Comparison of ENCODE assay signal across 7 mouse cellular contexts in genomic region chr6:87992733-87993132, GRCm38 (mm10). TPM values are rescaled to one million over a fixed set of nuclear protein-coding genes. Genes with fewer than 3 reads are reported as not detected.
DNase-seq lines count a peak whose midpoint lies in the region; ATAC-seq and TF ChIP-seq lines count a peak whose summit lies in the region.

No protein-coding gene starts in this region.

- no peak for TF ChIP-seq CTCF in testis, adult 2 months (IDR thresholded peaks at IDR 0.05; ENCODE audit: control insufficient read depth, insufficient read depth, insufficient replicate concordance, low read depth, low read length)

- H3K27me3 ChIP-seq in testis, adult 2 months (ENCODE audit: control insufficient read depth, insufficient read depth, low read length) = no peaks in the 10 kb centered on the region
- peaks cover 8% of the 10 kb centered on the region for H3K27me3 ChIP-seq in liver, embryonic 12.5 days (replicated peaks)

- H3K4me3 ChIP-seq in testis, adult 2 months (ENCODE audit: control insufficient read depth, low read depth, low read length) = peak overlapping the region; percentile 99
- no peak overlapping the region for H3K4me3 ChIP-seq in liver, embryonic 12.5 days

- H3K9me3 ChIP-seq in liver, embryonic 12.5 days (replicated peaks) = no peaks in the 10 kb centered on the region

- peak overlapping the region; percentile 100 for H3K27ac ChIP-seq in testis, adult 2 months (ENCODE audit: control insufficient read depth, insufficient read depth, low read depth, low read length)
- peak overlapping the region; percentile 57; the same call in 1 of the 2 replicates for H3K27ac ChIP-seq in liver, embryonic 12.5 days

- H3K4me1 ChIP-seq in testis, adult 2 months (ENCODE audit: control insufficient read depth, insufficient read depth, low read length) = peaks cover 31% of the 10 kb centered on the region
- H3K4me1 ChIP-seq in liver, embryonic 12.5 days = peaks cover 53% of the 10 kb centered on the region

- TF ChIP-seq POLR2A in testis, adult 2 months (IDR thresholded peaks at IDR 0.05; ENCODE audit: control insufficient read depth, low read depth, low read length) = peak; percentile 39; the same call in 1 of the 2 replicates

- no peak overlapping the region for H3K9ac ChIP-seq in liver, embryonic 12.5 days

- peak; percentile 46; the same call in 1 of the 2 replicates for ATAC-seq in liver, embryonic 12.5 days

- H3K36me3 ChIP-seq in testis, adult 2 months (ENCODE audit: control insufficient read depth, insufficient read depth, low read length) = peaks cover 5% of the 10 kb centered on the region; the same call in 1 of the 2 replicates
- H3K36me3 ChIP-seq in liver, embryonic 12.5 days = peaks cover 4% of the 10 kb centered on the region; the same call in 1 of the 2 replicates

- no peak for DNase-seq in testis, postnatal 10 days (ENCODE audit: low spot score)
- DNase-seq in forelimb bud, embryonic 11.5 days (ENCODE audit: low read depth, low spot score) = peak; percentile 48
- DNase-seq in retina, postnatal 1 day = peak; percentile 59
- no peak for DNase-seq in cerebellum, adult 8-10 months
- DNase-seq in right cerebral cortex, postnatal 14 days = no peak

- H3K4me2 ChIP-seq in liver, embryonic 12.5 days = no peak overlapping the region

- WGBS in liver, embryonic 12.5 days (ENCODE audit: insufficient replicate concordance) = 22% methylated on average over 6 of the region's 6 CpGs

RNA-seq across cellular contexts. Expression of gene H1fx, which starts 11.3 kb away (rescaled TPM):
- polyA plus RNA-seq in testis, adult 2 months (2012; rRNA removed) = 68.7 and 101 TPM in 2 replicates
- polyA plus RNA-seq in liver, embryonic 12.5 days (2016; fragmentation: Nextera tagmentation; extraction: Ambion mirVana) = 14.1 and 15.3 TPM in 2 replicates

RNA-seq across cellular contexts. Expression of gene Rab7, which starts 52.3 kb away (rescaled TPM):
- 51.5 and 52.1 TPM in 2 replicates for polyA plus RNA-seq in testis, adult 2 months (2012; rRNA removed)
- 134 and 135 TPM in 2 replicates for polyA plus RNA-seq in liver, embryonic 12.5 days (2016; fragmentation: Nextera tagmentation; extraction: Ambion mirVana)

Comparison
In these comparisons a context has a peak if more than half of its experiments do, and no peak if none do; other contexts are left out.
1. DNase-seq: peak in forelimb bud, embryonic 11.5 days (single experiment) and retina, postnatal 1 day (single experiment); none in testis, postnatal 10 days (single experiment), cerebellum, adult 8-10 months (single experiment) and right cerebral cortex, postnatal 14 days (single experiment).